Mouse (Mus musculus) kidney, embryonic 15.5 days (tissue): ENCODE measurements around the gene Vrk3. TPM values are rescaled to one million over a fixed set of nuclear protein-coding genes. Genes with fewer than 3 reads are reported as not detected.

Source experiments
- ATAC-seq: fragments of 200-750 bp; cut with Nextera tagmentation; replicated peaks from 2 replicates; pipeline ENCODE4 v1.8.0; 2017; ENCODE audit warnings: moderate TSS enrichment; ENCODE audit not compliant: low FRiP score
- H3K27ac ChIP-seq: fragments of 300-500 bp; sonication (generic); 2 replicates; pipeline ENCODE4 v1.5.1; 2015; ENCODE audit warnings: mild to moderate bottlenecking, inconsistent platforms
- H3K27me3 ChIP-seq: fragments of 300-500 bp; sonication (generic); 2 replicates; pipeline ENCODE4 v1.6.1; 2015; ENCODE audit warnings: inconsistent platforms
- H3K36me3 ChIP-seq: fragments of 300-500 bp; sonication (generic); 2 replicates; pipeline ENCODE4 v1.6.1; 2015; ENCODE audit warnings: inconsistent platforms
- H3K4me1 ChIP-seq: fragments of 300-500 bp; sonication (generic); 2 replicates; pipeline ENCODE4 v1.6.1; 2015; ENCODE audit warnings: inconsistent platforms
- H3K4me2 ChIP-seq: fragments of 300-500 bp; sonication (generic); 2 replicates; pipeline ENCODE4 v1.6.1; 2015; ENCODE audit warnings: moderate library complexity, mild to moderate bottlenecking, inconsistent platforms
- H3K4me3 ChIP-seq: fragments of 300-500 bp; sonication (generic); replicated peaks from 2 replicates; pipeline ENCODE4 v1.5.1; 2015; ENCODE audit warnings: mild to moderate bottlenecking, inconsistent platforms
- H3K9ac ChIP-seq: fragments of 300-500 bp; sonication (generic); 2 replicates; pipeline ENCODE4 v1.6.1; 2015; ENCODE audit warnings: mild to moderate bottlenecking, inconsistent platforms
- H3K9me3 ChIP-seq: fragments of 300-500 bp; sonication (generic); replicated peaks from 2 replicates; pipeline ENCODE4 v1.6.1; 2016; ENCODE audit warnings: inconsistent platforms
- WGBS: fragments of 180-500 bp; shearing (Covaris S2); methylation state at CpG from one replicate; pipeline ENCODE4 v1.1.7; 2015; ENCODE audit warnings: mixed read lengths; 5-methylcytosine and 5-hydroxymethylcytosine counted together
- polyA plus RNA-seq: library from polyadenylated mRNA; unstranded; fragments of >200 nt; fragmentation: Nextera tagmentation; extraction: Ambion mirVana; gene quantifications from 2 replicates; pipeline ENCODE4 v1.2.1, GENCODE M21; 2015

Vrk3 gene
- polyA plus RNA-seq, 1 experiment from 2014 or later: 47.8 TPM

DNA sequence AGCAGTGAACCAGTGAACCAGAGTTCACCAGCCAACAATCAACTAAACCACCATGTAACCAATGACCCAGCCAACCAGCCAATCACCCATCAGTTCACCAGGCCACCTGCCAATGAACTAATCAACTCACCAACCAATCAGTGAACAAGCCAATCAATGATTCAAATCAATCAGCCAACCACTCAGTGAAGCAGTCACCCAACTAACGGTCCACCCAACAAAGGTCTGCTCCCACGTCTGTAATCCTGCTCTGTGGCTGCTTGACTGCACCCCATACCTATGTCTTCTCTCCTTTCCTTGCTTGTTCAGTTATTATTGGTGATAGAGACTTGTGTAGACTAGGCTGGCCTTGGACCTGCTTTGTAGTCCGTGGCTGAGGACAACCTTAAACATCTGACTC lies 65.8 kb downstream of the Vrk3 start:
- no peak overlapping the region for H3K4me3 ChIP-seq
- no peaks in the 10 kb centered on the region for H3K27me3 ChIP-seq
- H3K36me3 ChIP-seq: peaks cover 31% of the 10 kb centered on the region
- no peak overlapping the region for H3K4me2 ChIP-seq
- peaks cover 29% of the 10 kb centered on the region for H3K4me1 ChIP-seq
- H3K27ac ChIP-seq: no peak overlapping the region
- no peak for ATAC-seq
- no peak overlapping the region for H3K9ac ChIP-seq
- no peaks in the 10 kb centered on the region for H3K9me3 ChIP-seq
- WGBS: 86% methylated on average over 3 of the region's 3 CpGs

- Histone ChIP-seq H3K9me3 (no peaks in the 10 kb centered on the region), H3K27ac (no peak overlapping the region), H3K4me2 (peak overlapping the region; percentile 77; the same call in 1 of the 2 replicates), H3K36me3 (peaks cover 31% of the 10 kb centered on the region), H3K4me3 (0 out of 2 replicates have a peak overlapping the region, but pooled peaks have one; percentile 86), H3K4me1 (peaks cover 34% of the 10 kb centered on the region), H3K27me3 (no peaks in the 10 kb centered on the region), H3K9ac (no peak overlapping the region)
- no peak for ATAC-seq
- 87% methylated on average over 4 of the region's 4 CpGs for WGBS
Observed at GRCm38 (mm10) chr7:44814423-44814822, 66.2 kb downstream of the Vrk3 start.

DNA sequence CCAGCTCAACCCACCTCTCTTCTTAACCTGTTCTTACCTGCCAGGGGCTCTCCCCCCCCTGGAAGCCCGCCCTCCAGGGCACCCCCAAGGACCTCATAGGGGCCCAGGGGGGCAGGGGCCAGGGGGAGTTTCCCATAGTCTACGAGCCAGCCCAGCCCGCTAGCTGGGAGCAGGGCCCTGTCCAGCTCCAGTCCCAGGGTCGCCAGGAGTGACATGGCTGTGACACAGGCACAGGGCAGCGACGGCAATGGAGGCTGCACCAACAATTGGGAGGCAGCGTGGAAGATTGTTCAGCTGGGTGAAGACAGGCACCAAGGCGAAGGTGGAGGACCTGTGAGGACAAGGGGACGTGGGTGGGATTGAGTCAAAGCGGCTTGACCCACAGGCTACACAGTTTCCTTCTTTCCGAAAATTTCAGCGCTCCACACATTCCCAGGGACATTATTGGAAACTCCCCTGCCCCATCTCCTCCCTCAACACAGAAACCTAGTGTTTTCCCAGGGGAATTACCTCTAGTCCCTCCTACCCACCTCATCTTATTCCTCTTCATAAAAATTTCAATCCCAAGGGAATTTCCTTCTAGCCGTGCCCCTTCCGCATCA lies 66.8 kb downstream of the Vrk3 start:
- Histone ChIP-seq H3K27me3 (no peaks in the 10 kb centered on the region), H3K4me3 (peak overlapping the region; percentile 86), H3K4me1 (peaks cover 40% of the 10 kb centered on the region), H3K27ac (peak overlapping the region; percentile 98), H3K9me3 (no peaks in the 10 kb centered on the region), H3K9ac (peak overlapping the region; percentile 90), H3K4me2 (peak overlapping the region; percentile 77), H3K36me3 (peaks cover 31% of the 10 kb centered on the region)
- WGBS: 26% methylated on average over 14 of the region's 14 CpGs
- ATAC-seq: no peak

GRCm38 (mm10) chr7:44815721-44816469 lies 67.7 kb downstream of the Vrk3 start, which contains the start of the genes Nup62 and Il4i1:
Gene Nup62, plus strand, starts transcription at chr7:44816088.
Gene Il4i1, plus strand, starts transcription at chr7:44816387.
- 0% methylated on average over 61 of the region's 62 CpGs for WGBS
- Histone ChIP-seq H3K4me1 (peaks cover 48% of the 10 kb centered on the region), H3K4me2 (peak within 1 kb of the TSS; percentile 77), H3K9me3 (no peaks in the 10 kb centered on the region), H3K27me3 (no peaks in the 10 kb centered on the region), H3K36me3 (peaks cover 27% of the 10 kb centered on the region), H3K4me3 (peak within 1 kb of the TSS; percentile 86), H3K27ac (peak within 1 kb of the TSS; percentile 98), H3K9ac (peak within 1 kb of the TSS; percentile 90)
- peak; percentile 96 for ATAC-seq

DNA sequence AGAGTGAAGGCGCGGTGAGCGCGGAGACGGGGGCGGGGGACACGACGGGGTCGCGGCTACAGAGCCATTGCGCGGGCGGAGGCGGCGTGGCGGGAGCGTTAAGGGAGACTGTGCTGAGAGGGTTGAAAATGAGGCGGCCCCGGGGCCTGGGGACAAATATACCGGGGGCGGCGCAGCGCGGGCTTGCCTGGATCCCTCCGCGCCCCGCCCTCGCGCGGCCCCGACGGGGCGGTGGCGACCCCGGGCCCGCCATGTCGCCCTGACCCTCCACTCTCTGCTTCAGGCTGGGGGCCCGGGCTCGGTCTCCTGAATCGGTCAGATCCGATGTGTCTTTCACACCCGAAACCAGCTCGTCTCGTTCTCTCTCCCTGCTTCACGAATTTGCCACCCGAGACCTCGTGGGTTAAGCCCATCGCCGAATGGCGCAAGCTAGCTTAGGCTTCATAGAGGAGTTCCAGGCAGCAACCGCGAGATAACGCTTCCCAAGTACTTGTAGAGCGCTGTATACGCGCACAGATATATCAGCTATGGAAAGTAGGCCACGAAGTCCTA lies 68.3 kb downstream of the Vrk3 start, which contains the start of gene Atf5:
Gene Atf5 (minus strand): TSS at position 189 of the 552 bp plus-strand sequence.
- Histone ChIP-seq H3K36me3 (peaks cover 21% of the 10 kb centered on the region), H3K27ac (peak within 1 kb of the TSS; percentile 98), H3K4me1 (peaks cover 54% of the 10 kb centered on the region), H3K9ac (peak within 1 kb of the TSS; percentile 90), H3K4me3 (peak within 1 kb of the TSS; percentile 86), H3K9me3 (no peaks in the 10 kb centered on the region), H3K4me2 (peak within 1 kb of the TSS; percentile 77), H3K27me3 (no peaks in the 10 kb centered on the region)
- under 1% methylated on average over 54 of the region's 57 CpGs for WGBS
- peak; percentile 40 for ATAC-seq

GRCm38 (mm10) chr7:44817441-44817840 lies 69.2 kb downstream of the Vrk3 start:
- H3K4me1 ChIP-seq: peaks cover 56% of the 10 kb centered on the region
- peaks cover 16% of the 10 kb centered on the region for H3K36me3 ChIP-seq

DNA sequence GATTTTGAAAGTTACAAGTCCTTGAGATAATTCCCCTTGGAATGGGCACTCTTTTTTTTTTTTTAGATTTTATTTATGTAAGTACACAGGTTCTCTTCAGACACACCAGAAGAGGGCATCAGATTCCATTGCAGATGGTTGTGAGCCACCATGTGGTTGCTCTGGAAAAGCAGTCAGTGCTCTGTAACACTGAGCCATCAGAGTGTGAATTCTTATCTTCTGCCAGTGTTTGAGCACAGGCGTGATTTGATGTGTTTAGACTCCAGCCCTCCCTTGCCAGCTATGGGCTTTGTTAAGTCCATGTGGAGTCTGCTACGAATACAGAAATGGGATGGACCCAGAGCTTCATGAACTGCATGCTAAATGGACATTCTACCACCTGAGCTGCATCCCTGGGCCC lies 70.0 kb downstream of the Vrk3 start:
- peak overlapping the region; percentile 90 for H3K9ac ChIP-seq
- no peak for ATAC-seq
- peak overlapping the region; percentile 77 for H3K4me2 ChIP-seq
- H3K27ac ChIP-seq: peak overlapping the region; percentile 98; the same call in 1 of the 2 replicates
- peak overlapping the region; percentile 86 for H3K4me3 ChIP-seq
- 36% methylated on average over 2 of the region's 2 CpGs for WGBS
- H3K36me3 ChIP-seq: peaks cover 14% of the 10 kb centered on the region
- H3K9me3 ChIP-seq: no peaks in the 10 kb centered on the region
- H3K27me3 ChIP-seq: no peaks in the 10 kb centered on the region
- peaks cover 61% of the 10 kb centered on the region for H3K4me1 ChIP-seq

More at GRCm38 (mm10) chr7:44817441-44817840, 69.2 kb downstream of the Vrk3 start:
- ATAC-seq: no peak
- WGBS: 24% methylated on average over 3 of the region's 3 CpGs
- H3K27ac ChIP-seq: peak overlapping the region; percentile 98
- peak overlapping the region; percentile 90 for H3K9ac ChIP-seq
- H3K4me2 ChIP-seq: peak overlapping the region; percentile 77
- no peaks in the 10 kb centered on the region for H3K9me3 ChIP-seq
- H3K4me3 ChIP-seq: peak overlapping the region; percentile 86
- H3K27me3 ChIP-seq: no peaks in the 10 kb centered on the region

DNA sequence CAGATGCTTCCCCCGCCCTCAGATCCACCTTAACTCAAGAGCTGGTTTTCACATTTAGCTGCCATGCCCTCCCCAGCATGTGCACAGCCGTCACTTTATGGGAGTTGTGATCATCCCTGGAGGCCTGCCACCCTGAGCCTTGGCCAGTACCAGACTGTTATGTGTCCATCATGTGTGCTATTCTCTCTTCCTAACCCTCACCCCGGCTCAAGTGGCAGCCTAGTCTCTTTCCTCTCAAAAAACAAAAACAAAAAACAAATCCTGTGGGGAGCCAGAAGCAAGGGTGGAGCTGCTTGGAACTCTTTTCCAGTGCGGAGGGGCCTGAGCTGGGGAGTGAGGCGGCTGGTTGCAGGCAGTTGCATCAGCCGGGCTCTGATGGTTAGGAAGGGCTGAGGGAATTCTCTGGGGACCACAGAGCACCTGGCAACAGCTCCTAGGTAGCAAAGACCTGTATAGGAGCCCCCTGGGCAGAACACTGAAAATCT lies 70.6 kb downstream of the Vrk3 start:
- Histone ChIP-seq H3K9me3 (no peaks in the 10 kb centered on the region), H3K4me3 (peak overlapping the region; percentile 86), H3K4me1 (peaks cover 67% of the 10 kb centered on the region), H3K4me2 (peak overlapping the region; percentile 77), H3K36me3 (peaks cover 9% of the 10 kb centered on the region), H3K27me3 (no peaks in the 10 kb centered on the region), H3K27ac (peak overlapping the region; percentile 32; the same call in 1 of the 2 replicates), H3K9ac (peak overlapping the region; percentile 37)
- no peak for ATAC-seq
- WGBS: 41% methylated on average over 6 of the region's 6 CpGs

DNA sequence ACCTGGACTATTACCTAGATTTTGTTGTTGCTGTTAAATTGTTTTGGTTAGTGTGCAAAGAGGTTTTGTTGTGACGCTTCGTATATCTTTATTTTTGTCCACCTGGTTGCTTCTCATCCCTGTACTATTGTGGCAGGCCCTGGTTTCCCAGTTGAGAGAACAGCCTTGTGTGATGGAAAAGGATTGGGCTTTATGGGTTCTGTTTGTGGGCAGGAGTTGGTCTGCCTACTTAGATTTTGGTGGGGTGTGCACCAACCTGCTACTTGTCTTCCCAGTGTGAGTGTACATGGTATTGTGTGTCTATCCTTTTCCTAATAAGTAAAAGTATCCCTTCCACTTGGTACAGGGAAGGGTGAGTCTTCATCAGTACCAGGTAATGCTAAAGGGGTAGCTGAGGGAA lies 71.2 kb downstream of the Vrk3 start:
- no peaks in the 10 kb centered on the region for H3K27me3 ChIP-seq
- H3K36me3 ChIP-seq: peaks cover 4% of the 10 kb centered on the region
- no peak for ATAC-seq
- peaks cover 69% of the 10 kb centered on the region for H3K4me1 ChIP-seq
- peak overlapping the region; percentile 77 for H3K4me2 ChIP-seq
- WGBS: 88% methylated on average over 2 of the region's 2 CpGs
- peak overlapping the region; percentile 37; the same call in 1 of the 2 replicates for H3K9ac ChIP-seq
- no peaks in the 10 kb centered on the region for H3K9me3 ChIP-seq
- 0 out of 2 replicates have a peak overlapping the region, but pooled peaks have one; percentile 32 for H3K27ac ChIP-seq
- peak overlapping the region; percentile 86; the same call in 1 of the 2 replicates for H3K4me3 ChIP-seq

- peak overlapping the region; percentile 77 for H3K4me2 ChIP-seq
- 59% methylated on average over 5 of the region's 5 CpGs for WGBS
- H3K9ac ChIP-seq: peak overlapping the region; percentile 9; the same call in 1 of the 2 replicates
- ATAC-seq: no peak
- H3K9me3 ChIP-seq: no peaks in the 10 kb centered on the region
- H3K36me3 ChIP-seq: peaks cover 4% of the 10 kb centered on the region; the same call in 1 of the 2 replicates
- H3K27me3 ChIP-seq: no peaks in the 10 kb centered on the region
- H3K27ac ChIP-seq: no peak overlapping the region
- peaks cover 69% of the 10 kb centered on the region for H3K4me1 ChIP-seq
- H3K4me3 ChIP-seq: no peak overlapping the region
Observed at GRCm38 (mm10) chr7:44819863-44820262, 71.7 kb downstream of the Vrk3 start.

GRCm38 (mm10) chr7:44820525-44820924 lies 72.3 kb downstream of the Vrk3 start:
- Histone ChIP-seq H3K27ac (no peak overlapping the region), H3K4me1 (peaks cover 64% of the 10 kb centered on the region), H3K4me2 (no peak overlapping the region), H3K9me3 (no peaks in the 10 kb centered on the region), H3K4me3 (no peak overlapping the region), H3K36me3 (peaks cover 6% of the 10 kb centered on the region; the same call in 1 of the 2 replicates), H3K27me3 (no peaks in the 10 kb centered on the region), H3K9ac (no peak overlapping the region)
- 83% methylated on average over 3 of the region's 3 CpGs for WGBS
- no peak for ATAC-seq
